Mouse (Mus musculus) T-helper 17 cell (primary cell): ENCODE measurements around the gene Tas1r2.

Experiments
- in situ Hi-C, 2 experiments: fragments of 300-600 bp; cut with MboI, MseI; formaldehyde crosslinking; loops; 1 replicate in 1 of 2; 2 replicates in 1 of 2; pipeline ENCODE4 v1.15.1; 2025; ENCODE audit warnings: high pct_unique_total_duplicates in 2 of 2

Tas1r2 gene

DNA sequence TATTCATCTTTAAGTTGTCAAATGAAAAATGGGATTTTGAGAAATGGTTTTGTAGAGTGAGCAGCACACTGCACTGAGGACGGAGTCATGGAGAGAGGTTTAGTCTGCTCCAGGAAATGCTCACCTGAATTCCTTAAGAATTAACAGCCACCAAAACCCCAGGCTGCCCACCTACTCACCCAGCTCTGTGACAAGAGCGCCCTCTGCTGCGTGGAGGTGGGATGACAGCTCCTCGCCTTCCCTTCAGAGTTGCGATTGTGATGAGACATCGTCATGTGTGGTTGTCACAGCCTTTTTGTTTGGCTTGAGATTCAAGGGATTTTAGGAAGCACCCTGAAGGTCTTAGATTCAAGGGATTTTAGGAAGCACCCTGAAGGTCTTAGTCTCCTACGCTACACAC lies 17.0 kb upstream of the Tas1r2 start:
- in situ Hi-C loops, result loop anchor here in 1 of 2 experiments (5.0 kb wide), 1 partner anchor 164 kb away; no protein-coding TSS in a partner anchor

DNA sequence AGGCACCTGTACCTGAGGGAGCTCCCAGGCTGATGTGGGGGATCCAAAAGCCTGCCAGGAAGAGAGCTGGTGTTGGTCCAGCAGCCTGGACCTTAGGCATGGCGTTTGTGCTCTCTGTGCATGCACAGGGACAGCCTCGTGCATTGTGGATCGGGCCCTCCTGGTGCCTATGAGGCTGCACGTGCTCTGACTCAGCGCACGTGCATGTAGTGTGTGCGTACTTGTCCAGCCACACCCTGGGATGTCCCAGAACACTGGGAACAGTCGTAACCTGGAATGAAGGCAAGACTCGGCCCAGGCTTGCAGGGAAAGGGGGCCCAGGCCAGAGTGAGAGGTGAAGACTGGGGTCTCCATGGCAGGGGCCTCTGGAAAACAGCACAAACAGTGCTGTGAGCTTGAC lies 15.5 kb upstream of the Tas1r2 start:
- in situ Hi-C loops, result loop anchor here in 1 of 2 experiments (5.0 kb wide), 1 partner anchor 166 kb away; no protein-coding TSS in a partner anchor

DNA sequence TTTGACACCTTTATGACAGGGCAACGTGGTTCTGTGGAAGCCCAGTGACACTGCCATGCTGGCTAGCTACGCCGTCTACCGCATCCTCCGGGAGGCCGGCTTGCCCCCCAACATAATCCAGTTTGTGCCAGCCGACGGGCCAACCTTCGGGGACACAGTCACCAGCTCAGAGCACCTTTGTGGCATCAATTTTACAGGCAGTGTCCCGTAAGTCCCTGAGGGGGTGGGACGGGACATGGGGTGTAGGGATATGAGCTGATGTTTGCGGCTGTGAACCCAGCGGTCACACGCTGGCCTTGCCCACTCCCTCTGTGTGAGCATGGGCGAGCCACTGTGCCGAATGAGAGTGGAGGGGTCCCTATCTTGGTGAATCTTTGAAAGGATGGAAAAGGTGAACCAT lies 15.0 kb upstream of the Tas1r2 start:
- in situ Hi-C loops, result loop anchor here in 1 of 2 experiments (5.0 kb wide), 1 partner anchor 166 kb away; no protein-coding TSS in a partner anchor

GRCm38 (mm10) chr4:139639801-139640200 lies 13.5 kb upstream of the Tas1r2 start:
- in situ Hi-C loops, result loop anchor here in 1 of 2 experiments (5.0 kb wide), 1 partner anchor 168 kb away; no protein-coding TSS in a partner anchor

GRCm38 (mm10) chr4:139640333-139640732 lies 13.0 kb upstream of the Tas1r2 start:
- in situ Hi-C loops, result no loop called here

GRCm38 (mm10) chr4:139640775-139641174 lies 12.6 kb upstream of the Tas1r2 start:
- in situ Hi-C loops, result no loop called here

DNA sequence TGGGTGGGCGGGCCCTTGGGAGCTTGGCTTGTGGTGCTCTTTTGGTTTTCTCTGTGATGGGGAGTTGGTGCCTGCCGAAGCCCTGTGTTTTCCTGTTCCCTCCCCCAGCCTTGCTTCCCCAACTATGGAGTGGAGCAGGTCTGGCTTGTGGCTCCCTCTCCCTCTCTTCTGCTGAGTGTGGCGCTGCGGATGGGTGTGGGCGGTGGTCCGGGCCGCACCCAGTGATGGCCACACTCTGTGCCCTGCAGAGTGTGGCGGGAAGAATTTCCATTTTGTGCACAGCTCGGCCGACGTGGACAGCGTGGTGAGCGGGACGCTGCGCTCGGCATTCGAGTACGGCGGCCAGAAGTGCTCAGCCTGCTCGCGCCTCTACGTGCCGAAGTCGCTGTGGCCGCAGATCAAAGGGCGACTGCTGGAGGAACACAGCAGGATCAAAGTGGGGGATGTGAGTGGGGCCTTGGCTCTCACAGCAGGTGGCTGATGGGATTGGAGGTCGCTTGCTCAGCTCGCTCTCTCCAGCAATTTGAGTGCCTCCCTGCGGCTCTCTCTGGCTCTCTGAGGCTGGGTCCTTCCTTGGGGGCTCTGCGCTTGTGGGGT lies 11.4 kb upstream of the Tas1r2 start:
- in situ Hi-C loops, result no loop called here

- in situ Hi-C loops, result no loop called here
Measured at GRCm38 (mm10) chr4:139643972-139644371, 9.4 kb upstream of the Tas1r2 start.

DNA sequence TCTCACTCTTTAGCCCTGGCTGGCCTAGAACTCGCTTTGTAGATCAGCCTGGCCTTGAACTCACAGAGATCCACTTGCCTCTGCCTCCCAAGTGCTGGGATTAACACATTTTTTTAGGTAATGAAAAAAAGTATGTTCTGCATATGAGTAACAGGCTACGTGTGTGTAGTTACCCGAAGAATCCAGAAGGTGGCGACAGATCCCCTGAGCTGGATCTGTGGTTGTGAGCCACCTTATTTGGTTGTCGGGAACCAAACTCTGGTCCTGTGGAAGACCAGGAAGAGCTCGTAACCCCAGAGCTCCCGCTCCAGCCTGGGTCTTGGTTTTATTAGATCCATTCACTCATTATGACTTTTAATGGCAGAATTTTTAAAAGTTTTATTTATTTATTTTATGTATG lies 6.4 kb upstream of the Tas1r2 start:
- in situ Hi-C loops, result no loop called here

DNA sequence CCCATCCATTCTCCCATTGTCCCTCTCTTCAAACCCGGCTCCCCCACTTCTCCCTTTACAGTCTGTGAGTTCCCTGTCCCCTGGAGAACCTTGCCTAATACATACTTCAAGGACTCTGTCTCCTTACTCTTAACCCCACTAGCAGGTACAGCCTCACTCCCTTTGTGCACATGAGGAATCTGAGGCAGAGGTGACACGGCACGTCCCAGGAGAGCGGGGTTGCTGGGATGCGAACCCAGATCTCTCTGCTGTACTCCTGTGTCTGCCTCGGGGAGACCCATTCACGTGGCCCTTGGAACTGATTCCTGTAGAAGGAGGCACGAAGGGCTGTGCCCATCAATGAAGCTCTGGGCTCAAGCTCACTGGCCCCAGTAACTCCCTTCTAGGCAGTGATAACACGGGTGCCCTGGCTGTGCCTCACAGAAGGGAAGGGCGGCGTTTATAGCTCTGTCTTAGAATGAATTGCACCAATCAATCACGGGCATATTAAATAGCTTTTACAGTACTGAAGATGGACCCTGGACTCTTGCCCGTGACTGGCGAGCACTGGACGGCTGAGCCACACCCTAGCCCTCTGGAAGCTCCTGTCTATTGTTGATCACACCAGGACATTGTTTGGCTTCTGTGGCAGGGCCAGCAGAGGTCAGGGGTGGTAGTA lies 3.1 kb upstream of the Tas1r2 start:
- in situ Hi-C loops, result no loop called here

- in situ Hi-C loops, result no loop called here
Measured at GRCm38 (mm10) chr4:139650907-139651306, 2.4 kb upstream of the Tas1r2 start.

DNA sequence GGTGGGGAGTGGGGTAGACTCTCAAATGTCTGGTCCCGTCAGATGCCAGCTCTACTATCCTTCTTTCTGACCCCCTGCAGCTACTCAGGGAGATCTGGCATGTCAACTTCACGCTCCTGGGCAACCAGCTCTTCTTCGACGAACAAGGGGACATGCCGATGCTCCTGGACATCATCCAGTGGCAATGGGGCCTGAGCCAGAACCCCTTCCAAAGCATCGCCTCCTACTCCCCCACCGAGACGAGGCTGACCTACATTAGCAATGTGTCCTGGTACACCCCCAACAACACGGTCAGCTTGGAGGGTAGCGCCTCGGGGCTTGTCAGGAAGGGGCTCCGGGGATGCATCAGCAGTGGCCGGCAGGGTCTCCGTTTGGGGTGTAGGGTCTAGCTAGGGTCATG lies 8.6 kb downstream of the Tas1r2 start:
- in situ Hi-C loops, result no loop called here

GRCm38 (mm10) chr4:139667632-139668031 lies 14.3 kb downstream of the Tas1r2 start:
- in situ Hi-C loops, result no loop called here

DNA sequence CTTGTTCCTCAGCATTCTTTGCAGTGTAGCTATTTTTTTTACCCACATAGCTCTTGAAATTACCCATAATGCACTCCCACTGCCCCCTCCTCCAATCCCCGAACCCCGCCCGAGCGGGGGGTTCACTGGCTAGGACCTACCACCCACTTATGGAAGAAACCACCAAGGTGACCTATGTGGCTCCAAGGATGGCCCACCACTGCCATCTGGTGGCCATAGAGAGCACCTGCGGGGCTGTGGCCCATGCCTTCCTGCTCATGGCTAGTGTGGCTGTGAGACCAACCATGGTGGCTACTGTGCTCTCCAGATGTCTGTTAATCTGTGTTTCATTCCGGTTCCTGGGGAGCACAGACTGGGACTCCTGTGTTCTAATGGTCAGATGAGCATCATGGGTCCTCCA lies 16.5 kb downstream of the Tas1r2 start:
- in situ Hi-C loops, result no loop called here

DNA sequence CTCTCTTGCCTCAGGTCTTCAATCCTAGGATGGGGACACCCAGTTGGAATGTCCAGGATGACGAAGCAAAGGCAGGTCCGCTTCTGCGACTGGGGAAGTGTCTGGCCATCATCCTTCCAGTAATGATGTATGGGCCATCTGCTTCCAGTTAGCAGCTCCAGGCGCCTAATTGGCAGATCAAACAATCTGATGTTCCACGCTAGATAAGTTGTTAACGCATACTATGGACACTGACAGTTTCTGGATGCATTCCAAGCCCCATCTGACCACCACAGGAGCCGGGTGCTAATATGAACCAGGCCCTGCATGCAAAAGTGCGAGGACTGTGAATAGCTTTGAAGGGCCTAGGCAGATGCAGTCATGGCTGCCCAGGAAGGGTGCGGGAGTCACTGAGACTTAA lies 22.4 kb downstream of the Tas1r2 start:
- in situ Hi-C loops, result no loop called here

GRCm38 (mm10) chr4:139683728-139684638 lies 30.6 kb downstream of the Tas1r2 start:
- in situ Hi-C loops, result no loop called here

GRCm38 (mm10) chr4:139684639-139685017 lies 31.3 kb downstream of the Tas1r2 start:
- in situ Hi-C loops, result no loop called here

- in situ Hi-C loops, result no loop called here
Measured at GRCm38 (mm10) chr4:139688058-139688457, 34.7 kb downstream of the Tas1r2 start.

DNA sequence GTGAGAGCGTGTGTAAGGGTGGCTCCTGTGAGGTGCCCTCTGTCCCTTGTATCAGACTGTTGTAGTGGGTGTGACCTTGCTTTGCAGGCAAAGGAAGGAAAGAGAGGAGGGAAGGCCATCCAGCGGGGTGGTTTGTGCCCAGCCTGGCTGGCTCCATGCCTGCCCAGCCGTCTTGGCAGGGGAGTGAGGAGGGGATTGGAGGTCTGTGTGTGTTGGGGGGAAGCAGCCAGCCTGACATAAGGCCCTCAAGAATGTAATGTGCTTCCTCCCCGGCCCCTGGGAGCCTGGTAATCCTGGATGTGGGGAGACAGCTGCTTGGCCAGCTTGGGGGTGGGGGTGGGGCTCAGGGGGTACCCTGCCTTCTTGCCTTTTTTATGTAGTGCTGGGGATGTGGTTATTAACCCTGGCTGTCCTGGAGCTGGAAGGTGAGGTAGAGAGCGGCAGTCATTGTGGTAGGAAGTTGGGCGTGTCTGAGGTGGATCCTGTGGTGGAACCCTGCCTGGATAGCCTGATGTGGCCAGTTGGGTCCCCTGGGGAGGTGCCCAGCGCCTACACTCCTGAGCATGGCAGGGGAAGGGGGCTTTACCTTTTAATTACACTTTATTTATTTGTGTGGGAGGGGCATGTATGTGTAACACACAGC lies 36.4 kb downstream of the Tas1r2 start:
- in situ Hi-C loops, result loop anchor here in 1 of 2 experiments (5.0 kb wide), 2 partner anchors 83 to 158 kb away; no protein-coding TSS in a partner anchor

DNA sequence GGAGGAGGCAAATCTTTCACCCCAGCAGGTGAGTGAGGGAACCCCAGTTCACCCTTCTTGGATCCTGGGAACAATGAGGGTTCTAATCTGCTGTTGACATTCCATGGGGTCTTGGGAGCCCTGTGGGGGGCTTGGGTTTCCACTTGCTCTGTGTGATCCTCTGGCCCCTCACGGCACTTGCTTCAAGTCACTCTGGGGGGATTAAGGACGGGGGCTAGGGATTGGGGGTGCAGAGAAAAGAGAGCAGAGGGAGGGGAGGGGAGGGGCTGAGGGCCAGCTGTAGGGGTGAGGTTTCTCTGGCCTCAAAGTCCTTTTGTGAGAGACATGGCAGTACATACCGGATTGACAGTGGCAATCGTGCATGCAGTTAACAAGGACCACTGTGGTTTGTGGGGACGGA lies 40.0 kb downstream of the Tas1r2 start:
- in situ Hi-C loops, result loop anchor here in 1 of 2 experiments (5.0 kb wide), 2 partner anchors 79 to 154 kb away; no protein-coding TSS in a partner anchor

- in situ Hi-C loops, result no loop called here
Measured at GRCm38 (mm10) chr4:139697755-139698154, 44.4 kb downstream of the Tas1r2 start.

- in situ Hi-C loops, result no loop called here
Measured at GRCm38 (mm10) chr4:139698602-139699001, 45.3 kb downstream of the Tas1r2 start.
